Mouse (Mus musculus) large intestine, adult 2 months (tissue): ENCODE results near the gene Rufy2. TPM values are rescaled to one million over a fixed set of nuclear protein-coding genes. Genes with fewer than 3 reads are reported as not detected.

Experiments used
- polyA plus RNA-seq: library from polyadenylated mRNA; depleted of rRNA; stranded (reverse); fragments of >200 nt; gene quantifications from 2 replicates; pipeline ENCODE4 v1.2.3, GENCODE M21; 2012; rRNA removed

Rufy2 gene
- polyA plus RNA-seq, 1 experiment: 1.5 TPM

Other genes with a start within 250 kb of the Rufy2 start
- gene Ccar1, start 187.9 kb upstream of the Rufy2 start, polyA plus RNA-seq: 29.9 and 80.4 TPM in 2 replicates
- gene Tet1, start 71.2 kb upstream of the Rufy2 start, polyA plus RNA-seq: 0.29 and 0.53 TPM in 2 replicates
- gene Slc25a16, start 59.6 kb upstream of the Rufy2 start, polyA plus RNA-seq: 12.1 and 21.8 TPM in 2 replicates
- 6.2 and 8.9 TPM in 2 replicates for gene Dna2, start 33.2 kb upstream of the Rufy2 start, polyA plus RNA-seq
- gene Hnrnph3, start 44.0 kb downstream of the Rufy2 start, polyA plus RNA-seq: 7.3 and 9.8 TPM in 2 replicates
- gene Pbld2, start 44.1 kb downstream of the Rufy2 start, polyA plus RNA-seq: 26.0 and 43.5 TPM in 2 replicates
- 2.2 and 2.8 TPM in 2 replicates for gene Pbld1, start 79.9 kb downstream of the Rufy2 start, polyA plus RNA-seq
- not detected in 2 replicates for gene Atoh7, start 119.4 kb downstream of the Rufy2 start, polyA plus RNA-seq
- gene Mypn, start 223.7 kb downstream of the Rufy2 start, polyA plus RNA-seq: 0.12 and 0.16 TPM in 2 replicates